Mouse (Mus musculus) CH12.LX (cell line): ENCODE results near the gene Calr. TPM values are rescaled to one million over a fixed set of nuclear protein-coding genes. Genes with fewer than 3 reads are reported as not detected.

Experiments used
- DNase-seq: peaks from one replicate; pipeline ENCODE4 v3.0.0-alpha.2; 2013; ENCODE audit errors: extremely low read depth
- H3K27ac ChIP-seq: 2 replicates; pipeline ENCODE4 v1.5.1; 2012; ENCODE audit warnings: low read depth, mild to moderate bottlenecking, control low read depth, moderate library complexity; ENCODE audit not compliant: insufficient read depth
- H3K27me3 ChIP-seq: replicated peaks from 2 replicates; pipeline ENCODE3; 2012; ENCODE audit warnings: inconsistent platforms
- H3K36me3 ChIP-seq, 2 experiments: replicated peaks in 1 of 2; 2 replicates each; pipeline versions ENCODE3 to v1.6.1; 2012; ENCODE audit warnings: inconsistent platforms in 1 of 2, low read length in 1 of 2, mild to moderate bottlenecking in 1 of 2, mixed read lengths in 1 of 2, moderate library complexity in 1 of 2; ENCODE audit not compliant: control insufficient read depth in 1 of 2, insufficient read depth in 1 of 2
- H3K4me1 ChIP-seq, 2 experiments: 2 replicates each; pipeline ENCODE4 v1.6.1; 2012; ENCODE audit warnings: inconsistent platforms in 1 of 2, moderate library complexity in 1 of 2; ENCODE audit not compliant: insufficient read depth in 2 of 2, control insufficient read depth in 1 of 2
- H3K4me2 ChIP-seq: 2 replicates; pipeline ENCODE4 v1.6.1; 2012; ENCODE audit warnings: low read depth, mild to moderate bottlenecking, control low read depth; ENCODE audit not compliant: poor library complexity, insufficient read depth, severe bottlenecking
- H3K4me3 ChIP-seq, 3 experiments: fragments of 150-350 bp in 1 of 3; sonication (generic) in 1 of 3; replicated peaks in 1 of 3; 2 replicates each; pipeline versions ENCODE3 to v1.5.1; 2011 to 2012; ENCODE audit warnings: low read depth in 2 of 3, low read length in 2 of 3, mild to moderate bottlenecking in 2 of 3, moderate library complexity in 2 of 3, control low read depth in 1 of 3, improper control_type of control experiment in 1 of 3, inconsistent platforms in 1 of 3, mixed read lengths in 1 of 3; ENCODE audit not compliant: poor library complexity in 1 of 3
- H3K79me2 ChIP-seq: replicated peaks from 2 replicates; pipeline ENCODE4 v1.6.1; 2012; ENCODE audit warnings: mild to moderate bottlenecking, moderate library complexity; ENCODE audit not compliant: control insufficient read depth, poor library complexity, insufficient read depth, severe bottlenecking; ENCODE audit errors: extremely low read depth
- H3K9ac ChIP-seq: 2 replicates; pipeline ENCODE4 v1.6.1; 2012; ENCODE audit warnings: low read depth, mild to moderate bottlenecking, control low read depth, moderate library complexity; ENCODE audit not compliant: insufficient read depth
- H3K9me3 ChIP-seq: replicated peaks from 2 replicates; pipeline ENCODE3; 2012; ENCODE audit warnings: low read length, inconsistent platforms, mixed read lengths
- BHLHE40 ChIP-seq: IDR thresholded peaks from 2 replicates; pipeline ENCODE4 v1.6.1; 2011; ENCODE audit warnings: mild to moderate bottlenecking, low read depth, low read length, improper control_type of control experiment
- CHD1 ChIP-seq: IDR thresholded peaks from 2 replicates; pipeline ENCODE4 v1.6.1; 2012; ENCODE audit warnings: low read depth, low read length, improper control_type of control experiment, inconsistent platforms
- CHD2 ChIP-seq: IDR thresholded peaks from 2 replicates; pipeline ENCODE4 v1.6.1; 2011; ENCODE audit warnings: low read length, improper control_type of control experiment
- CTCF ChIP-seq, 2 experiments: IDR thresholded peaks in 1 of 2; conservative IDR thresholded peaks in 1 of 2; 2 replicates each; pipeline ENCODE4 v1.5.1; 2011 to 2012; ENCODE audit warnings: low read depth in 2 of 2, low read length in 2 of 2, improper control_type of control experiment in 1 of 2, inconsistent platforms in 1 of 2, mild to moderate bottlenecking in 1 of 2, moderate library complexity in 1 of 2
- EP300 ChIP-seq: IDR thresholded peaks from 2 replicates; pipeline ENCODE4 v1.6.1; 2011; ENCODE audit warnings: low read length, improper control_type of control experiment
- ETS1 ChIP-seq: conservative IDR thresholded peaks from 2 replicates; pipeline ENCODE4 v1.6.1; 2012; ENCODE audit warnings: low read depth, mild to moderate bottlenecking, inconsistent platforms, low read length, improper control_type of control experiment, moderate library complexity
- GABPA ChIP-seq: IDR thresholded peaks from 2 replicates; pipeline ENCODE4 v1.6.1; 2012; ENCODE audit warnings: low read depth, low read length, improper control_type of control experiment, inconsistent platforms; ENCODE audit not compliant: insufficient replicate concordance
- JUN ChIP-seq: IDR thresholded peaks from 2 replicates; pipeline ENCODE4 v1.6.1; 2011; ENCODE audit warnings: low read depth, mild to moderate bottlenecking, low read length, improper control_type of control experiment, moderate library complexity; ENCODE audit not compliant: insufficient read depth
- JUND ChIP-seq: conservative IDR thresholded peaks from 2 replicates; pipeline ENCODE4 v1.6.1; 2011; ENCODE audit warnings: low read depth, low read length, improper control_type of control experiment
- MAX ChIP-seq: IDR thresholded peaks from 2 replicates; pipeline ENCODE4 v1.6.1; 2011; ENCODE audit warnings: low read length, improper control_type of control experiment
- MAZ ChIP-seq: IDR thresholded peaks from 2 replicates; pipeline ENCODE4 v1.6.1; 2012; ENCODE audit warnings: low read depth, mild to moderate bottlenecking, inconsistent platforms, low read length, improper control_type of control experiment, moderate library complexity
- MEF2A ChIP-seq: IDR thresholded peaks from 2 replicates; pipeline ENCODE4 v1.6.1; 2014; ENCODE audit warnings: low read depth, mild to moderate bottlenecking, inconsistent platforms, low read length, improper control_type of control experiment, borderline replicate concordance
- MXI1 ChIP-seq: IDR thresholded peaks from 2 replicates; pipeline ENCODE4 v1.6.1; 2011; ENCODE audit warnings: mild to moderate bottlenecking, low read depth, low read length, improper control_type of control experiment
- NELFE ChIP-seq: IDR thresholded peaks from 2 replicates; pipeline ENCODE4 v1.6.1; 2011; ENCODE audit warnings: low read depth, low read length, improper control_type of control experiment
- POLR2A ChIP-seq: IDR thresholded peaks from 2 replicates; pipeline ENCODE4 v1.6.1; 2011; ENCODE audit warnings: low read depth, mild to moderate bottlenecking, improper control_type of control experiment, low read length
- POLR2AphosphoS2 ChIP-seq: IDR thresholded peaks from 2 replicates; pipeline ENCODE4 v1.6.1; 2011; ENCODE audit warnings: low read depth, low read length, improper control_type of control experiment
- RAD21 ChIP-seq: IDR thresholded peaks from 2 replicates; pipeline ENCODE4 v1.6.1; 2011; ENCODE audit warnings: low read depth, mild to moderate bottlenecking, low read length, improper control_type of control experiment, moderate library complexity
- SIN3A ChIP-seq: IDR thresholded peaks from 2 replicates; pipeline ENCODE4 v1.6.1; 2012; ENCODE audit warnings: low read length, improper control_type of control experiment, inconsistent platforms
- TCF12 ChIP-seq: IDR thresholded peaks from 2 replicates; pipeline ENCODE4 v1.6.1; 2014; ENCODE audit warnings: low read depth, mild to moderate bottlenecking, inconsistent platforms, low read length, improper control_type of control experiment
- USF1 ChIP-seq: IDR thresholded peaks from 2 replicates; pipeline ENCODE4 v1.6.1; 2014; ENCODE audit warnings: low read depth, mild to moderate bottlenecking, inconsistent platforms, low read length, improper control_type of control experiment
- USF2 ChIP-seq: conservative IDR thresholded peaks from 2 replicates; pipeline ENCODE4 v1.6.1; 2011; ENCODE audit warnings: low read depth, low read length, improper control_type of control experiment
- ZC3H11A ChIP-seq: IDR thresholded peaks from 2 replicates; pipeline ENCODE4 v1.6.1; 2012; ENCODE audit warnings: low read depth, mild to moderate bottlenecking, inconsistent platforms, low read length, improper control_type of control experiment
- ZKSCAN1 ChIP-seq: IDR thresholded peaks from 2 replicates; pipeline ENCODE4 v1.6.1; 2012; ENCODE audit warnings: low read depth, inconsistent platforms, low read length, improper control_type of control experiment, borderline replicate concordance
- ZMIZ1 ChIP-seq: IDR thresholded peaks from 2 replicates; pipeline ENCODE4 v1.6.1; 2012; ENCODE audit warnings: low read depth, mild to moderate bottlenecking, inconsistent platforms, low read length, improper control_type of control experiment
- dilution Hi-C: fragments of 300-500 bp; cut with MboI; formaldehyde crosslinking; loops from 2 replicates; pipeline ENCODE4 v1.14.3; 2020; ENCODE audit warnings: low sequenced_read_pairs; ENCODE audit not compliant: extremely low pct_unique_long_range_greater_than_20kb, extremely low pct_ligation_motif_present
- in situ Hi-C: fragments of 300-500 bp; cut with MboI; formaldehyde crosslinking; loops from 3 replicates; pipeline ENCODE4 v1.14.3; 2019; ENCODE audit warnings: low sequenced_read_pairs, low pct_ligation_motif_present, low pct_unique_long_range_greater_than_20kb, mixed read lengths
- polyA plus RNA-seq: library from polyadenylated mRNA; unstranded; fragments of >175 nt; gene quantifications from 2 replicates; pipeline ENCODE4 v1.2.1, GENCODE M21; 2012; ENCODE audit warnings: low read depth; ENCODE audit not compliant: insufficient read length
- total RNA-seq, 2 experiments: library from RNA; depleted of rRNA; stranded (reverse); fragments of 300-350 nt in 1 of 2; fragments of >200 nt in 1 of 2; gene quantifications; 2 replicates each; pipeline ENCODE4 v1.2.3; 2012 to 2014

Gene Calr
- total and polyA plus RNA-seq, 3 experiments, result 395 to 1,181 (median 627) TPM

DNA sequence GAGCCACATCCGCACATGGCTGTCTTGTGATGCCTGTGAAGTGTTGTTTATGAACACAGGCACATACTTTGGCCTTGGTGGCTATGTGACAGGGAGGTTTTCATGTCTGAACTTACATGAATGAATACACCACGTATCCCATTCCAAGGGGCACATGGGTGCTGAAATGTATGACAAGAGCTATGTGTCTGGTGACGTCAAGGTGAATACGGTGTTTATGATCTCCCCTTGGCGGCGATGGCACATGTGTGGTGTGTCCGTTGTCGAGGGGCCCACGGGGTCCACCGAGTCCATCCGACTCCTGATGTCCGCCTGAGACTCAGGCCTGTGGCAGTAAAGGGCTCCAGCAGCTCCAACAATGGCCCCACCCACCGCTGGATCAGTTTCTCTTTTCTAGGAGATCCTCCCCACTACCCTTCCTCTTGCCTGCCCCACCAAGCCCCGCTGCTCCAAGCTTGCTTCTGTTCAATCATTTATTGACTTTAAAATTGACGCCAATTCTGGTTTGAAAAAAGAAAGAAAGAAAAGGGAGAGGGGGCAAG, 49.4 kb downstream of the Calr start:
- peaks cover 7% of the 10 kb centered on the region for H3K9me3 ChIP-seq
- no peaks in the 10 kb centered on the region for H3K79me2 ChIP-seq
- H3K27ac ChIP-seq, result no peak overlapping the region
- in situ Hi-C loops, result no loop called here
- H3K36me3 ChIP-seq, result no peaks in the 10 kb centered on the region
- no peak for DNase-seq
- H3K4me2 ChIP-seq, result no peak overlapping the region
- TF ChIP-seq NELFE (no peak), JUN (no peak), CTCF (conservative IDR thresholded peaks at IDR 0.05 in 1 of 2, IDR thresholded peaks at IDR 0.05 in 1 of 2; ENCODE audit: low read depth in 2 of 2, low read length in 2 of 2) (no peak), POLR2AphosphoS2 (no peak), MEF2A (no peak), MAX (no peak), ZC3H11A (no peak), MAZ (no peak), EP300 (no peak), RAD21 (no peak), CHD2 (no peak), SIN3A (no peak), POLR2A (no peak), USF2 (no peak), TCF12 (no peak), CHD1 (no peak), JUND (no peak), USF1 (no peak)
- TF ChIP-seq, all 38 proteins: peak for 0
- H3K27me3 ChIP-seq, result peaks cover 88% of the 10 kb centered on the region
- dilution Hi-C loops, result no loop called here
- H3K9ac ChIP-seq, result no peak overlapping the region
- no peak overlapping the region for H3K4me3 ChIP-seq
- H3K4me1 ChIP-seq, result peaks cover 3 to 4% of the 10 kb centered on the region in 2 experiments

DNA sequence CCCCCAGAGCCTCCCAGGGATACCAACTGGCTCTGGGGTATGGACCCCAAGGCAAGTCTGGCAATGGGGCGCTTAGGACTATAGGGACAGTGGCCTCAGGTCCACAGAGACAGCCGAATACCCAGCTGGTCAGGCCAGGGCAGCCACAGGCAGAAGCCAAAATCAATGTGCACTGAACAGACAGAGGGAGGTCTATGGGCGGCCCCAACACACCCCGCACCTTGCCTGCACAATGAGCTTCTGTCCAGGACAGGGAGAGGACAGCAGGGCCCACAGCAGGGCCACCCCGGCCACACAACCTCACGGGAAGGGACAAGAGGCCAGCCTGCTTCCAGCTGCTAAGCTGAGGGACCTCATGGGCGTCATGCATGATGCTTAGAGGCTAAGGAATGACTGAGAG, 52.2 kb downstream of the Calr start:
- Histone ChIP-seq H3K36me3 (no peaks in the 10 kb centered on the region), H3K9ac (no peak overlapping the region), H3K4me1 (no peaks in the 10 kb centered on the region), H3K4me3 (no peak overlapping the region), H3K4me2 (no peak overlapping the region), H3K27me3 (peaks cover 94% of the 10 kb centered on the region), H3K79me2 (no peaks in the 10 kb centered on the region), H3K9me3 (peaks cover 7% of the 10 kb centered on the region), H3K27ac (no peak overlapping the region)
- dilution Hi-C loops, result no loop called here
- no peak for DNase-seq
- in situ Hi-C loops, result no loop called here
- TF ChIP-seq USF1 (no peak), BHLHE40 (no peak), RAD21 (no peak), CHD1 (no peak), ETS1 (no peak), EP300 (no peak), JUN (no peak), POLR2A (no peak), MXI1 (no peak), POLR2AphosphoS2 (no peak), GABPA (no peak), ZKSCAN1 (no peak), ZMIZ1 (no peak), CTCF (conservative IDR thresholded peaks at IDR 0.05 in 1 of 2, IDR thresholded peaks at IDR 0.05 in 1 of 2; ENCODE audit: low read depth in 2 of 2, low read length in 2 of 2) (no peak), USF2 (no peak)
- TF ChIP-seq, all 38 proteins: peak for 0
